Mouse (Mus musculus) B cell, adult 62 days (primary cell): ENCODE results near the gene Dstyk. TPM values are rescaled to one million over a fixed set of nuclear protein-coding genes. Genes with fewer than 3 reads are reported as not detected.

Experiments
- total RNA-seq: library from RNA; stranded (reverse); gene quantifications from 4 replicates; pipeline ENCODE4 v1.2.4, GENCODE M21; 2023

Gene Dstyk
- 18.3 to 26.1 TPM (median 24.4 TPM) in 4 replicates for total RNA-seq

GRCm38 (mm10) chr1:132417319-132418251 is at the start of gene Dstyk:
Gene Dstyk (plus strand): TSS chr1:132417555.

GRCm38 (mm10) chr1:132390691-132391579 is 26.4 kb upstream of the Dstyk start, which contains the start of gene Tmcc2:
Gene Tmcc2 (minus strand): TSS chr1:132391281.

GRCm38 (mm10) chr1:132476928-132477691 is 59.8 kb downstream of the Dstyk start, which contains the start of gene Rbbp5:
Gene Rbbp5 (plus strand): TSS chr1:132477365.

GRCm38 (mm10) chr1:132506058-132506457 is 88.7 kb downstream of the Dstyk start, which contains the start of gene Tmem81:
Gene Tmem81 (plus strand): TSS chr1:132506230.

Other genes with a start within 250 kb of the Dstyk start
- gene Lemd1, start 226.1 kb upstream of the Dstyk start, total RNA-seq: not detected in 4 replicates
- gene AC124108.1, start 226.1 kb upstream of the Dstyk start, total RNA-seq: not detected in 4 replicates
- gene Gm10188, start 187.8 kb upstream of the Dstyk start, total RNA-seq: not detected in 4 replicates
- 0.14 TPM in 1 of 4 replicates, not detected in the others for gene Klhdc8a, start 118.9 kb upstream of the Dstyk start, total RNA-seq
- 106 to 126 TPM (median 124 TPM) in 4 replicates for gene Nuak2, start 101.4 kb upstream of the Dstyk start, total RNA-seq
- 0.46 to 1.4 TPM (median 0.88 TPM) in 4 replicates for gene Tmcc2, start 26.3 kb upstream of the Dstyk start, total RNA-seq
- gene Rbbp5, start 59.8 kb downstream of the Dstyk start, total RNA-seq: 45.5 to 61.1 TPM (median 51.7 TPM) in 4 replicates
- gene Tmem81, start 88.7 kb downstream of the Dstyk start, total RNA-seq: 10.0 to 13.9 TPM (median 12.2 TPM) in 4 replicates
- 6.6 to 17.0 TPM (median 9.0 TPM) in 4 replicates for gene Cntn2, start 125.7 kb downstream of the Dstyk start, total RNA-seq